Mouse (Mus musculus): ENCODE results near the gene Sass6. TPM values are rescaled to one million over a fixed set of nuclear protein-coding genes. Genes with fewer than 3 reads are reported as not detected.

The Sass6 gene
- polyA plus RNA-seq, 1 experiment, result 1.3 TPM

Other genes with a start within 250 kb of the Sass6 start
- gene Cdc14a, start 170.9 kb upstream of the Sass6 start, polyA plus RNA-seq (2012; fragmentation: generic; extraction: Trizol), result 0.65 TPM
- gene Rtca, start 86.8 kb upstream of the Sass6 start, polyA plus RNA-seq (2012; fragmentation: generic; extraction: Trizol), result 51.0 TPM
- 4.2 TPM for gene Dbt, start 81.9 kb upstream of the Sass6 start, polyA plus RNA-seq (2012; fragmentation: generic; extraction: Trizol)
- 2.4 TPM for gene Lrrc39, start 32.0 kb upstream of the Sass6 start, polyA plus RNA-seq (2012; fragmentation: generic; extraction: Trizol)
- 2.9 TPM for gene Trmt13, start 19.6 kb downstream of the Sass6 start, polyA plus RNA-seq (2012; fragmentation: generic; extraction: Trizol)
- 11.5 TPM for gene Mfsd14a, start 67.7 kb downstream of the Sass6 start, polyA plus RNA-seq (2012; fragmentation: generic; extraction: Trizol)
- not detected for gene Gm43191, start 86.3 kb downstream of the Sass6 start, polyA plus RNA-seq (2012; fragmentation: generic; extraction: Trizol)
- gene Slc35a3, start 117.8 kb downstream of the Sass6 start, polyA plus RNA-seq (2012; fragmentation: generic; extraction: Trizol), result 3.6 TPM
- gene Agl, start 213.2 kb downstream of the Sass6 start, polyA plus RNA-seq (2012; fragmentation: generic; extraction: Trizol), result 35.8 TPM